Mouse (Mus musculus): Measurements from ENCODE around the gene Map3k20. TPM values are rescaled to one million over a fixed set of nuclear protein-coding genes. Genes with fewer than 3 reads are reported as not detected.
A peak's percentile ranks its signal among the peaks of the same experiment; 100 is the strongest.

Gene Map3k20
- polyA plus RNA-seq, 1 experiment from 2014 or later, result 43.9 TPM

GRCm38 (mm10) chr2:72252510-72253505, 32.6 kb upstream of the Map3k20 start:
- Histone ChIP-seq H3K27ac (replicated peaks) (no peak overlapping the region), H3K36me3 (no peaks in the 10 kb centered on the region), H3K4me1 (peaks cover 28% of the 10 kb centered on the region), H3K4me3 (no peak overlapping the region), H3K4me2 (no peak overlapping the region), H3K27me3 (replicated peaks) (no peaks in the 10 kb centered on the region), H3K9me3 (no peaks in the 10 kb centered on the region), H3K9ac (no peak overlapping the region)
- WGBS, result 71% methylated on average over 18 of the region's 18 CpGs
- no peak for ATAC-seq (ENCODE audit: extremely low read depth, insufficient number of reproducible peaks, low FRiP score, low TSS enrichment)

GRCm38 (mm10) chr2:72253882-72254281, 31.6 kb upstream of the Map3k20 start:
- Histone ChIP-seq H3K4me3 (no peak overlapping the region), H3K4me1 (peaks cover 28% of the 10 kb centered on the region), H3K36me3 (no peaks in the 10 kb centered on the region), H3K4me2 (no peak overlapping the region), H3K9ac (no peak overlapping the region), H3K9me3 (no peaks in the 10 kb centered on the region), H3K27ac (replicated peaks) (peak overlapping the region; percentile 67), H3K27me3 (replicated peaks) (no peaks in the 10 kb centered on the region)
- ATAC-seq (ENCODE audit: extremely low read depth, insufficient number of reproducible peaks, low FRiP score, low TSS enrichment), result no peak
- WGBS, result 55% methylated on average over 4 of the region's 4 CpGs

GRCm38 (mm10) chr2:72254813-72255582, 30.4 kb upstream of the Map3k20 start:
- Histone ChIP-seq H3K9ac (peak overlapping the region; percentile 75), H3K27ac (replicated peaks) (peak overlapping the region; percentile 67)

DNA sequence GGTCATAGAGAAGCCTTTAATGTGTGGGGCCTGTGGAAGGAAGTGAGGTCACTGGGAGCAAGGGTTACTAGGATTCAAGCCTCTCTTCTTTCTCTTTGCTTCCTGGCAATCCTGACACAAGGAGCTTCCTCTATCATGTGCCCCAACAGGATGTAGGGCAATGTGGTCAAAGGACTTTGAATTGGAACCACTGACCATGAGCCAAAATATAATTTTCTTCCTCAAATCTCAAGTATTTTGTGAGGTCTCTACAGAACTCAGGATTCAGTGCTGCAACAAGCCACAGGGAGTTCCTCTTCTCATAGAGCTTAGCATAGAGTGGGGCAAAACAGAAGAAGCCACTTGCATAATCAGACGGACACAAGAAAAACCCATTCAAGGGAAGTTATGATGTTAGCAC, 24.7 kb upstream of the Map3k20 start:
- H3K27ac ChIP-seq (replicated peaks), result no peak overlapping the region
- no peaks in the 10 kb centered on the region for H3K27me3 ChIP-seq (replicated peaks)
- no peak overlapping the region for H3K9ac ChIP-seq
- no peaks in the 10 kb centered on the region for H3K9me3 ChIP-seq
- H3K4me1 ChIP-seq, result peaks cover 8% of the 10 kb centered on the region
- ATAC-seq (ENCODE audit: extremely low read depth, insufficient number of reproducible peaks, low FRiP score, low TSS enrichment), result no peak
- 95% methylated on average over 1 of the region's 1 CpGs for WGBS
- H3K36me3 ChIP-seq, result no peaks in the 10 kb centered on the region
- no peak overlapping the region for H3K4me2 ChIP-seq
- H3K4me3 ChIP-seq, result no peak overlapping the region

More at GRCm38 (mm10) chr2:72254813-72255582, 30.4 kb upstream of the Map3k20 start:
- Histone ChIP-seq H3K9me3 (no peaks in the 10 kb centered on the region), H3K4me2 (peak overlapping the region; percentile 66), H3K27me3 (replicated peaks) (no peaks in the 10 kb centered on the region), H3K4me3 (peak overlapping the region; percentile 31), H3K4me1 (peaks cover 28% of the 10 kb centered on the region), H3K36me3 (no peaks in the 10 kb centered on the region)
- ATAC-seq (ENCODE audit: extremely low read depth, insufficient number of reproducible peaks, low FRiP score, low TSS enrichment), result no peak
- 25% methylated on average over 14 of the region's 14 CpGs for WGBS

- Histone ChIP-seq H3K4me1 (peaks cover 7% of the 10 kb centered on the region; the same call in 1 of the 2 replicates), H3K9ac (no peak overlapping the region), H3K27me3 (replicated peaks) (no peaks in the 10 kb centered on the region), H3K36me3 (no peaks in the 10 kb centered on the region), H3K4me2 (no peak overlapping the region), H3K27ac (replicated peaks) (no peak overlapping the region), H3K9me3 (peaks cover 5% of the 10 kb centered on the region; the same call in 1 of the 2 replicates), H3K4me3 (no peak overlapping the region)
- WGBS, result 69% methylated on average over 6 of the region's 6 CpGs
- ATAC-seq (ENCODE audit: extremely low read depth, insufficient number of reproducible peaks, low FRiP score, low TSS enrichment), result no peak
Observed at GRCm38 (mm10) chr2:72262814-72263480, 22.5 kb upstream of the Map3k20 start.

GRCm38 (mm10) chr2:72267390-72267789, 18.0 kb upstream of the Map3k20 start:
- WGBS, result 88% methylated on average over 6 of the region's 6 CpGs
- peaks cover 5% of the 10 kb centered on the region; the same call in 1 of the 2 replicates for H3K9me3 ChIP-seq
- no peak overlapping the region for H3K4me3 ChIP-seq
- H3K27me3 ChIP-seq (replicated peaks), result no peaks in the 10 kb centered on the region
- H3K36me3 ChIP-seq, result no peaks in the 10 kb centered on the region
- H3K9ac ChIP-seq, result no peak overlapping the region
- no peak overlapping the region for H3K4me2 ChIP-seq
- H3K27ac ChIP-seq (replicated peaks), result no peak overlapping the region
- H3K4me1 ChIP-seq, result peaks cover 25% of the 10 kb centered on the region
- no peak for ATAC-seq (ENCODE audit: extremely low read depth, insufficient number of reproducible peaks, low FRiP score, low TSS enrichment)

DNA sequence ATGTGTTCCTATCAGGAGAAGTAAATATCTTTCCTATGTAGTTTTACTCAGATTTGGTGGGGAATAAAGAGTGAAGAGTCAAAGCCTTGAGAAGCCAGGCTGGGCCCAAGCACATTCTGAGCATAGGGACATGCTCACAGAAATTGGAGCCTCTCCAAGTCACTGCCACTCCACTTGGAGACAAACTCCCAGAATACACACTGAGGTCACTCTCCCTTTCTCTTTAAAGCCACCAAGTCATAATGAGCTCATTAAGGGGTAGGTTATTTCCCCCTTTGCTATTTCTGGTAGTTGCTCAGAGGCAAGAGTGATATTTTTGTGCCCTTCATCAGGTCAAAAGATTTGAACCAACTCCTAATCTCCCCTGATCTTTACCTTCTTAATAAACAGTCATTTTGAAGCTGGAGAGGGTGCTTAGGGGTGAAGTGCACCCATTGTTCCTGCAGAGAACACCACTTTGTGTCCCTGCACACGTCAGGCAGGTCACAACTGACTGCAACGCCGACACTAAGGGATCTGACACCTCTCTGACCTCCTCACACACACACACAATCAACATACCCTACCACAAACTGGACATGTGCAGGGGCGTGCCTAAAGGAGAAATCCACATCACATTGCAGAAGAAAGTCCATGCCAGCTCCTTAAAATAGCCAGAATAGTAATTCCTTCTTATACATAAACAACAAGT, 15.6 kb upstream of the Map3k20 start:
- peaks cover 25% of the 10 kb centered on the region for H3K4me1 ChIP-seq
- peak overlapping the region; percentile 50 for H3K9ac ChIP-seq
- peak overlapping the region; percentile 94 for H3K27ac ChIP-seq (replicated peaks)
- ATAC-seq (ENCODE audit: extremely low read depth, insufficient number of reproducible peaks, low FRiP score, low TSS enrichment), result peak; percentile 54; the same call in 1 of the 2 replicates
- H3K36me3 ChIP-seq, result no peaks in the 10 kb centered on the region
- H3K27me3 ChIP-seq (replicated peaks), result no peaks in the 10 kb centered on the region
- peaks cover 5% of the 10 kb centered on the region; the same call in 1 of the 2 replicates for H3K9me3 ChIP-seq
- H3K4me2 ChIP-seq, result peak overlapping the region; percentile 36
- no peak overlapping the region for H3K4me3 ChIP-seq
- 40% methylated on average over 4 of the region's 4 CpGs for WGBS

DNA sequence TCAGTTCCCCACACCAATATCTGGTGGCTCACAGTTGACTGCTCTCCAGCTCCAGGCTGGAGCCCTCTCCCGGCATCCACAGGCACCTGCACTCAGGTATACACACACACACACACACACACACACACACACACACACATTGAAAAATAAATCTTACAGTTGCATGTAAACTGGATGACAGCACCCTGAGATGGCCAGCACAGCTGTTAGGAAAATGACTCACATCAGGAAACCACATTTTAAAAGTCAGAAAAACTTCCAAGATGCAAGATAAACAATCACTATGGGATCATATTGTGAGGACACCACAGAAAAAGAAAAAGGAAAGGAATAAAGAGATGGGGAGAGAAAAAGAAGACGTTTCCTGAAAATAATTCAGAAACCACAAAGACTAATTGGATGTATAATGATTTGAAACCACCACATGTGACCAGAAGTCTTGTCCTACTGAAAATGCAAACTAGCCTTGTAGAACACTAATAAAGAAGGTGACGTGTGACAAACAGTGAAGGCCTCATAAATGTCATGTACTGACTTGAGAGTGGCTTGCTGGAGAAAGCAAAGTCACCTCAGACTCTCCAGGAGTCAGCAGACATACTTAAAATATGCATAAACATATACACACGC, 7.1 kb upstream of the Map3k20 start:
- Histone ChIP-seq H3K27me3 (replicated peaks) (no peaks in the 10 kb centered on the region), H3K4me2 (no peak overlapping the region), H3K27ac (replicated peaks) (no peak overlapping the region), H3K4me1 (peaks cover 7% of the 10 kb centered on the region), H3K4me3 (no peak overlapping the region), H3K9ac (no peak overlapping the region), H3K9me3 (no peaks in the 10 kb centered on the region), H3K36me3 (no peaks in the 10 kb centered on the region)
- 72% methylated on average over 4 of the region's 4 CpGs for WGBS
- ATAC-seq (ENCODE audit: extremely low read depth, insufficient number of reproducible peaks, low FRiP score, low TSS enrichment), result no peak

DNA sequence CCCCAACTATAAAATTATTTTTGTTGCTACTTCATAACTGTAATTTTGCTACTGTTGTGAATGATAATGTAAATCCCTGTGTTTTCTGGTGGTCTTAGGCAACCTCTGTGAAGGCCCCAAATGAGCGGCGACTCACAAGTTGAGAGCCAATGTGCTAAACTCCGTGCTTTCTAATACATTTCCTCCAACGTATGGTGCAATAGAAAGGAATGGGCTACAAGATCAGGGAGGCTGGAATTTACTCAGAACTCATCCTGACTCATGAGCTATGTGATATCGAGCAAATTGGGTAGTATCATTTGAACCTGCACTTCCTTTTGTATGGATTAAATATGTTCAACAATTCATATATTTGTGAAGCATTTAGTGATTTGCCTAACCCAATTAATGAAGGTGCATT, 4.9 kb upstream of the Map3k20 start:
- no peak overlapping the region for H3K4me3 ChIP-seq
- ATAC-seq (ENCODE audit: extremely low read depth, insufficient number of reproducible peaks, low FRiP score, low TSS enrichment), result no peak
- no peaks in the 10 kb centered on the region for H3K9me3 ChIP-seq
- H3K9ac ChIP-seq, result no peak overlapping the region
- H3K27ac ChIP-seq (replicated peaks), result no peak overlapping the region
- H3K36me3 ChIP-seq, result no peaks in the 10 kb centered on the region
- no peak overlapping the region for H3K4me2 ChIP-seq
- WGBS, result 89% methylated on average over 5 of the region's 5 CpGs
- peaks cover 23% of the 10 kb centered on the region for H3K4me1 ChIP-seq
- H3K27me3 ChIP-seq (replicated peaks), result no peaks in the 10 kb centered on the region

- peaks cover 23% of the 10 kb centered on the region for H3K4me1 ChIP-seq
- 87% methylated on average over 14 of the region's 14 CpGs for WGBS
Observed at GRCm38 (mm10) chr2:72281971-72282370, 3.5 kb upstream of the Map3k20 start.

More at GRCm38 (mm10) chr2:72281971-72282370, 3.5 kb upstream of the Map3k20 start:
- Histone ChIP-seq H3K4me2 (no peak overlapping the region), H3K36me3 (no peaks in the 10 kb centered on the region), H3K27ac (replicated peaks) (no peak overlapping the region), H3K9ac (no peak overlapping the region), H3K4me3 (no peak overlapping the region), H3K9me3 (no peaks in the 10 kb centered on the region), H3K27me3 (replicated peaks) (no peaks in the 10 kb centered on the region)
- ATAC-seq (ENCODE audit: extremely low read depth, insufficient number of reproducible peaks, low FRiP score, low TSS enrichment), result no peak
